In genomic region chr17:86249499-86250405, GRCm38 (mm10) we compare ENCODE assay signal across 10 mouse cellular contexts.
A peak's percentile ranks its signal among the peaks of the same experiment; 100 is the strongest.
DNase-seq lines count a peak whose midpoint lies in the region; ATAC-seq lines count a peak whose summit lies in the region.
"Had no signal": no experiment of that assay in that cellular context is flagged by ENCODE, and none has a peak within 500 bp of the region (broad histone marks: within the 10 kb centered on the region; RNA-seq: fewer than 3 reads in every experiment).

No protein-coding gene starts in this region.

- no peak overlapping the region for H3K4me2 ChIP-seq in intestine, embryonic 15.5 days (replicated peaks)

- intact Hi-C loops in heart, postnatal 25 days (cut with DNase I), result no loop called here

- 64% methylated on average over 21 of the region's 21 CpGs for WGBS in intestine, embryonic 15.5 days
- WGBS in limb, embryonic 10.5 days, result 82% methylated on average over 21 of the region's 21 CpGs

- H3K4me1 ChIP-seq in intestine, embryonic 15.5 days (replicated peaks), result peaks cover 3% of the 10 kb centered on the region; the same call in 1 of the 2 replicates
- H3K4me1 ChIP-seq in limb, embryonic 10.5 days, result peaks cover 16% of the 10 kb centered on the region; the same call in 1 of the 2 replicates

- no peaks in the 10 kb centered on the region for H3K9me3 ChIP-seq in intestine, embryonic 15.5 days
- no peaks in the 10 kb centered on the region for H3K9me3 ChIP-seq in limb, embryonic 10.5 days (replicated peaks)

- no peak overlapping the region for H3K27ac ChIP-seq in intestine, embryonic 15.5 days
- H3K27ac ChIP-seq in limb, embryonic 10.5 days, result peak overlapping the region; percentile 34; the same call in 1 of the 2 replicates

- H3K27me3 ChIP-seq in intestine, embryonic 15.5 days (replicated peaks), result no peaks in the 10 kb centered on the region
- no peaks in the 10 kb centered on the region for H3K27me3 ChIP-seq in limb, embryonic 10.5 days (ENCODE audit: low read depth, poor library complexity, severe bottlenecking)

- H3K36me3 ChIP-seq in intestine, embryonic 15.5 days, result no peaks in the 10 kb centered on the region
- H3K36me3 ChIP-seq in limb, embryonic 10.5 days, result peaks cover 6% of the 10 kb centered on the region; the same call in 1 of the 2 replicates

- DNase-seq in cerebellum, postnatal 4 days (ENCODE audit: low spot score in 2 of 2), result no peak
- DNase-seq in cerebellum, adult 9-11 months, result peak; percentile 92
- no peak for DNase-seq in limb, embryonic 10.5 days (ENCODE audit: low spot score)
- no peak for DNase-seq in spleen, postnatal 10 days (ENCODE audit: low spot score in 2 of 2)
- no peak for DNase-seq in urinary bladder, postnatal 4 days (ENCODE audit: low spot score in 2 of 2)
- DNase-seq in heart, postnatal 25 days (ENCODE audit: low spot score), result no peak
- DNase-seq: heart, adult 18-20 months; liver, postnatal 0 days had no signal

- no peak overlapping the region for H3K4me3 ChIP-seq in intestine, embryonic 15.5 days (replicated peaks)
- no peak overlapping the region for H3K4me3 ChIP-seq in limb, embryonic 10.5 days

- peak; percentile 75 for ATAC-seq in cerebellum, adult (ENCODE audit: insufficient number of reproducible peaks, low FRiP score, low TSS enrichment)
- ATAC-seq in intestine, embryonic 15.5 days, result peak; percentile 63
- ATAC-seq: liver, postnatal 0 days had no signal

- no peak overlapping the region for H3K9ac ChIP-seq in intestine, embryonic 15.5 days
- H3K9ac ChIP-seq: liver, postnatal 0 days had no signal
